Mouse (Mus musculus) heart, embryonic 11.5 days (tissue): Measurements from ENCODE around the gene Bub1b. TPM values are rescaled to one million over a fixed set of nuclear protein-coding genes. Genes with fewer than 3 reads are reported as not detected.
"Not testable (repeated sequence)": the region's sequence is repeated elsewhere in the genome, so short reads cannot be mapped to it uniquely, and the experiment has no call there.

Experiments used
- ATAC-seq: fragments of 200-750 bp; cut with Nextera tagmentation; replicated peaks from 2 replicates; pipeline ENCODE4 v1.8.0; 2017; ENCODE audit warnings: moderate library complexity; ENCODE audit not compliant: insufficient number of reproducible peaks, low FRiP score, low TSS enrichment
- H3K27ac ChIP-seq: fragments of 300-500 bp; sonication (generic); 2 replicates; pipeline ENCODE4 v1.5.1; 2014; ENCODE audit warnings: mild to moderate bottlenecking, low read depth, low read length
- H3K27me3 ChIP-seq: fragments of 300-500 bp; sonication (generic); 2 replicates; pipeline ENCODE4 v1.6.1; 2014; ENCODE audit warnings: mild to moderate bottlenecking, low read length, mixed read lengths; ENCODE audit not compliant: control insufficient read depth, insufficient read depth
- H3K36me3 ChIP-seq: fragments of 300-500 bp; sonication (generic); 2 replicates; pipeline ENCODE4 v1.6.1; 2014; ENCODE audit warnings: mild to moderate bottlenecking, low read length, moderate library complexity, mixed read lengths; ENCODE audit not compliant: control insufficient read depth, insufficient read depth
- H3K4me1 ChIP-seq: fragments of 300-500 bp; sonication (generic); 2 replicates; pipeline ENCODE4 v1.6.1; 2014; ENCODE audit warnings: low read length; ENCODE audit not compliant: control insufficient read depth, insufficient read depth
- H3K4me2 ChIP-seq: fragments of 300-500 bp; sonication (generic); 2 replicates; pipeline ENCODE4 v1.6.1; 2014; ENCODE audit warnings: mild to moderate bottlenecking, moderate library complexity
- H3K4me3 ChIP-seq: fragments of 300-500 bp; sonication (generic); 2 replicates; pipeline ENCODE4 v1.5.1; 2014; ENCODE audit warnings: low read depth, low read length
- H3K9ac ChIP-seq: fragments of 300-500 bp; sonication (generic); 2 replicates; pipeline ENCODE4 v1.6.1; 2014; ENCODE audit warnings: mild to moderate bottlenecking, low read depth, low read length, moderate library complexity
- H3K9me3 ChIP-seq: fragments of 300-500 bp; sonication (generic); replicated peaks from 2 replicates; pipeline ENCODE4 v1.6.1; 2016; ENCODE audit warnings: low read length; ENCODE audit not compliant: control insufficient read depth
- WGBS: fragments of 180-500 bp; shearing (Covaris S2); extraction: QIAGEN DNeasy Blood & Tissue Kit; methylation state at CpG from one replicate; pipeline ENCODE4 v1.1.7; 2014; ENCODE audit not compliant: insufficient replicate concordance; 5-methylcytosine and 5-hydroxymethylcytosine counted together
- polyA plus RNA-seq: library from polyadenylated mRNA; unstranded; fragments of >200 nt; fragmentation: Nextera tagmentation; extraction: Ambion mirVana; gene quantifications from 2 replicates; pipeline ENCODE4 v1.2.1, GENCODE M21; 2014

The Bub1b gene
- polyA plus RNA-seq, 1 experiment from 2014 or later = 67.3 TPM

DNA sequence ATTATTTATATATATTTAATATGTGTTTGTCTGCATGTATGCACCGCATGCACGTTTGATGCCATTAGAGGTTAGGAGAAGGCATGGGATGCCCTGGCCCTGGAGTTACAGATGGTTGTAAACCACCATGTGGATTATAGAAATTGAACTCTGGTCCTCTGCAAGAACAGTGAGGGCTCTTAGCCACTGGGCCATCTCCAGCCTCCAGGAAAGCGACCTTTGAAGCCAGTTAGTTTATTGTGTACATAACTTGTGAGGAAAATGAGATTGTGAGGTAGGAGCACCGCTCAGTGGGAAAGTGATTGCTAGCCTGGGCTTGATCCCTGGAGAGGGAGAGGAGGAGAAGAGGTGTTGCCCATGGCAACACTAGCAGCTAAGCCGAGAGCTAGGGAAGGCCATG, 39.2 kb downstream of the Bub1b start:
- Histone ChIP-seq H3K9me3 (no peaks in the 10 kb centered on the region), H3K27me3 (no peaks in the 10 kb centered on the region), H3K27ac (no peak overlapping the region), H3K4me3 (no peak overlapping the region), H3K36me3 (peaks cover 44% of the 10 kb centered on the region), H3K9ac (no peak overlapping the region), H3K4me1 (no peaks in the 10 kb centered on the region), H3K4me2 (no peak overlapping the region)
- ATAC-seq = no peak
- WGBS = 83% methylated on average over 5 of the region's 5 CpGs

DNA sequence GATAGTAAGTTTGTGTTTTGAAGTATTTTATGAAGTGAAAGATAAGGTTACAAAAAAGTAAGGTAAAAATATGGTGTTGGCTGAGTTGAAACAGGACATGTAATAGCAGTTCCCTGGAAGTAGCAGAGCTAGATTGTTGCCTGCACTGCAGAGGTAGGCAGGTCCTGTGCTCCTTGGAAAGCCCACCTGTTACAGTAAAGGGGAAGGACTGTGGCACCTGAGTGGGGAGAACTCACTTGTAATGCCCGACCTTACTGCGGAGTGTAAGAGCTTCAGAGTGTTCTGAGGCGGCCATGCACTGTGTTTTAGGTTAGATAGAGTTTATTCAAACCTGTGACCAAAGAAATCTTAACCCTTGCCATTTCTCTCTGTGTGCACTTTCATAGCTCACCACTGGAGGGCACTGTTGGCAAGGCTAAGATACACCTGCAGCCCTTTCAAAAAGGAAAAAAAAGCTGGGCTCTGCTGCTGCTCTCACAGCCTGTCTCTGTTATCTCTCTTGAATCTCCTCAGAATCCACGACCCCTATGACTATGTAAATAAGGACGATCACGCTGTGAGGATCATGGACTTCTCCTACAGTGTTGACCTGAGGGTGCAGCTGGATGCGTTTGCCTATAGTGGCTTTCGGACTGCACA, 40.0 kb downstream of the Bub1b start:
- ATAC-seq = no peak
- H3K9me3 ChIP-seq = no peaks in the 10 kb centered on the region
- H3K36me3 ChIP-seq = peaks cover 40% of the 10 kb centered on the region
- H3K4me2 ChIP-seq = no peak overlapping the region
- H3K9ac ChIP-seq = no peak overlapping the region
- H3K4me3 ChIP-seq = no peak overlapping the region
- H3K4me1 ChIP-seq = no peaks in the 10 kb centered on the region
- 43% methylated on average over 8 of the region's 8 CpGs for WGBS
- no peaks in the 10 kb centered on the region for H3K27me3 ChIP-seq
- H3K27ac ChIP-seq = no peak overlapping the region

DNA sequence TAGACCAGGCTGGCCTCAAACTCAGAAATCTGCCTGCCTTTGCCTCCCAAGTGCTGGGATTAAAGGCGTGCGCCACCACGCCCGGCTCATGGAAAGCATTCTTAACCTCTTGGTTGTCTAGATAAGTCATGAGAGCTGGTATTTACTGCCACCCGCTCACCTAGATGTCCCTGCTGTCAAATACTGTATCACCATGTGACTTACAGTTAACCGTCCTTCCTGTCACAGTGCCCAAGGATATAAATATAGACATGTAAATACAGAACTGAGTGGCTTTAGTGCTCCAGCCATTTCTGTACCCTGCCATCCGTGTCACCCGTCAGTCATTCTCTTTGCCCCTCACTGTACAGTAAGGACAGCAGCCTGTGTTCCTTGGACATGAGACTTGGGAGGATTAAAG, 40.7 kb downstream of the Bub1b start:
- WGBS = 90% methylated on average over 8 of the region's 8 CpGs
- H3K27ac ChIP-seq = no peak overlapping the region
- H3K4me3 ChIP-seq = no peak overlapping the region
- no peaks in the 10 kb centered on the region for H3K4me1 ChIP-seq
- no peak overlapping the region for H3K4me2 ChIP-seq
- no peak overlapping the region for H3K9ac ChIP-seq
- H3K36me3 ChIP-seq = peaks cover 35% of the 10 kb centered on the region
- ATAC-seq = no peak
- no peaks in the 10 kb centered on the region for H3K27me3 ChIP-seq
- no peaks in the 10 kb centered on the region for H3K9me3 ChIP-seq

DNA sequence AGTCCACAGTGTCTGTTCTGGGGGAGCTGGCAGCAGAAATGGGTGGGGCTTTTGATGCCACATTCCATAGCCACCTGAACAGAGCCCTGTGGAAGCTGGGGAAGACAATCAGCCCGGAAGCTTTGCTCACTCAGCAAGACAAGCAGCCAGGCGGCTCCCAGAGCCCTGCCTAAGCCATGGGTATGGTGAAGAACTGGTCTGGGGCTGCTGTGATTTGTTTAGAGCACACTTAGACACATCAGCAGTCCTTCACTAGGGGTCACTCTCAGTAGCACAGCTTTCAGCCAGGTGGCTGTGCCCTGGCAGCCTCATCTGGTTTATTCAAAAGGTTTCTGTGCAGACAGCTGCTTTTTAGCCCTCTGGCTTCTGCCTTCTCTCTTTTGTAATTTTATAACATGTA, 43.1 kb downstream of the Bub1b start:
- no peaks in the 10 kb centered on the region for H3K9me3 ChIP-seq
- ATAC-seq = no peak
- H3K4me3 ChIP-seq = no peak overlapping the region
- no peaks in the 10 kb centered on the region for H3K4me1 ChIP-seq
- H3K9ac ChIP-seq = no peak overlapping the region
- H3K27ac ChIP-seq = no peak overlapping the region
- peaks cover 32% of the 10 kb centered on the region for H3K36me3 ChIP-seq
- H3K27me3 ChIP-seq = no peaks in the 10 kb centered on the region
- H3K4me2 ChIP-seq = no peak overlapping the region
- WGBS = 48% methylated on average over 2 of the region's 2 CpGs

DNA sequence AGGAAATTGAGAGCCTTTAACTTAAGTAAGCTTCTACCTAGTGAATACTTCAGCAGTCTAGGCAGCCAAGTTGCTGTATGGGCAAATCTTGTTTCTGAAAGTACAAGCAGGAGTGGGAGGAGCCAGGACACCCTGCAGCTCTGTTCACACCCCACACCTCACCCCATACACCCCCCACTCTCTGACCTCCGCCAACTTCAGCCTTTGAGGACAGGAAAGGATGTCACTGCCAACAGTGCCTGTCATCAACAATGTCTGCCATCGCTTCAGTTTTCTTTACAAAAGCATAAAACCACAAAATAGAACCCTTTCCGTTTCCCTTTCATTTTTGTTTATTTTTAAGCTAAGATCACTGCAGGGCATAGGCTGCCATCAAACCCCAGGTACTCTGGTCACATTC, 44.4 kb downstream of the Bub1b start:
- H3K27ac ChIP-seq = no peak overlapping the region
- H3K4me1 ChIP-seq = no peaks in the 10 kb centered on the region
- H3K4me3 ChIP-seq = no peak overlapping the region
- H3K9me3 ChIP-seq = no peaks in the 10 kb centered on the region
- peaks cover 29% of the 10 kb centered on the region for H3K36me3 ChIP-seq
- ATAC-seq = no peak
- no peak overlapping the region for H3K9ac ChIP-seq
- no peak overlapping the region for H3K4me2 ChIP-seq
- WGBS = 83% methylated on average over 3 of the region's 3 CpGs
- no peaks in the 10 kb centered on the region for H3K27me3 ChIP-seq

DNA sequence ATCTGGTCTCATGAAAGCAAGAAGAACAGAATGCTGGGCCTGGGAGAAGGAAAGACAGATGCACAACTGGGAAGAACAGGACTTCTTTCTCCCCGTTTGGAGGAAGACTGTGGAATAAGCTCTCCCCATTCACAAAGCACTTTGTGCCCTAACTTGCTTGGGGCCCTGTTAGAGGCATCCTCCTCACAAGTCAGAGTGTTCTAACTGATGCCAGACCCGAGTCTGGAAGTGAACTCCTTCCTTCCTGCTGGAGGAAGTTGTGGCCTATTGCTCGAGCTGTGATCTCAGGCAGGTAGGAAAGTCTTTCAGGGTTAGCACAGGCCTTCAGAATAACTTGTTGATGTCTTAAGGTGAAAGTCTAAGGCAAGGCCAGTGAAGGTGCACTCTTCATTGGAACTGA, 44.9 kb downstream of the Bub1b start:
- H3K9me3 ChIP-seq = no peaks in the 10 kb centered on the region
- H3K27me3 ChIP-seq = no peaks in the 10 kb centered on the region
- H3K36me3 ChIP-seq = peaks cover 29% of the 10 kb centered on the region
- ATAC-seq = no peak
- 64% methylated on average over 3 of the region's 3 CpGs for WGBS
- no peak overlapping the region for H3K9ac ChIP-seq
- H3K27ac ChIP-seq = no peak overlapping the region
- no peak overlapping the region for H3K4me2 ChIP-seq
- no peaks in the 10 kb centered on the region for H3K4me1 ChIP-seq
- no peak overlapping the region for H3K4me3 ChIP-seq

DNA sequence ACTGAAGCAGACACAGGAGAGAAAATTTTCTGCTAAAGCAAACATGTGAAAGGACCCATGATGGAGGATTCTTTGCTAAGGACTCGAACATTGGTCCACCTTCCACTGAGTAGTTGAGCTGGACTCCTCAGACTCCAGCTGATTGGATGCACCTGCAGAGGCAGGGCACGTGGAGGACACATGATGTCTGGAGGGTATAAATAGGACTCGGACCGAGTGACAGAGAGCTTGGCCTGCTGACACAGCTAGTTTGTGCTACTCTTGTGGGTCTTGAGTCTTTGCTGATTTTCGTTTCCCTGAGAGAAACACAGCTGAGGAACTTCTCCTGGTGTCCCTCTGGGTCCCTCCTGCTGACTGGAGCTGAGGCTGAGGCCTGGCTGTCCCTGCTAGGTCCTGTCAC, 48.7 kb downstream of the Bub1b start:
- Histone ChIP-seq H3K27me3 (no peaks in the 10 kb centered on the region), H3K4me2 (no peak overlapping the region), H3K36me3 (peaks cover 14% of the 10 kb centered on the region; the same call in 1 of the 2 replicates), H3K27ac (no peak overlapping the region), H3K9ac (no peak overlapping the region), H3K4me3 (no peak overlapping the region), H3K9me3 (no peaks in the 10 kb centered on the region), H3K4me1 (no peaks in the 10 kb centered on the region)
- no peak for ATAC-seq
- WGBS = 65% methylated on average over 5 of the region's 5 CpGs

DNA sequence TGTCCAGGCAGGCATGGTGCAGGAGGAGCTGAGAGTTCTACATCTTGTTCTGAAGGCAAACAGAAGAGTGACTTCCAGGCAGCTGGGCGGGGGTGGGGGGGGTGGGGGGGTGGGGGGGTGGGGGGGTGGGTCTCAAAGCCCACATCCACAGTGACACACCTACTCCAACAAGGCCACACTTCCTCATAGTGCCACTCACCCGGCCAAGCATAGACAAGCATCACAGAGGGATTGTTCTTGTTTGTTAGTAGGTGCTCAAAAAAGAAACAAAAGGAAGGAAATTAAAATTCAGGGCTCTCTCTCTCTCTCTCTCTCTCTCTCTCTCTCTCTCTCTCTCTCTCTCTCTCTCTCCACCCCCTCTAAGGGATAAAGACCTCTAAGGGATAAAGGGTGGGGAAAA, 52.7 kb downstream of the Bub1b start:
- not testable (repeated sequence) for H3K9ac ChIP-seq, ATAC-seq, H3K4me3 ChIP-seq, H3K9me3 ChIP-seq, H3K4me2 ChIP-seq, H3K27me3 ChIP-seq, H3K4me1 ChIP-seq, H3K36me3 ChIP-seq, H3K27ac ChIP-seq
- 64% methylated on average over 2 of the region's 2 CpGs for WGBS

DNA sequence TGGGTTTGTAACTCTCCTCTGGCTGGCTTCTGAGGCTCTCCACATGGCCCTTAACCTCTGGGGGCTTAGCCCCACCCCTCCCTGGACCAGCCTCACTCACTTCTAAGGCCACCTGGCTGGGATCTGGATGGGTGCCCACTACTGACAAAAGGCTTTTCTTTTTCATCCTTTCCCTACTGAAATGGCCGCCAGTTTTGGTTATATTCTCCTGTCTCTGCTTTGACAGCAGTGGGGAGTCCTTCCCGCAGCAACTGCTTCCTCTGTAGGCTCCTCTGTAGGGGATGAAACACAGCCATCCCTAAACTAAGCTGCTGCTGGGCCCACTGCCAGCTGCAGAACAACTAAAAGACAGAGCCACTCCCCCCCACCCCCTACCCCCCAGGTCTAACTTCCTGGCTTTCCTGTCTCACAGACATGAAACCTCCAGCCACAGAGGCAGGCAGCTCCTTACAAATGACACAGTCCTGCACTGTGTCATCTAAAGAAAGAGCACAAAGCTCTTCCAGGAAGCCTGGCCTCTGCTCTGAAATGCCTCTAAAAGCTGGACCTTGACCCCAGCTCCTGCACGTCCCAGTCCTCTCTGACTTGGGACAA, 58.8 kb downstream of the Bub1b start:
- no peaks in the 10 kb centered on the region for H3K36me3 ChIP-seq
- no peak for ATAC-seq

More for the DNA sequence above, 58.8 kb downstream of the Bub1b start:
- H3K9me3 ChIP-seq = no peaks in the 10 kb centered on the region
- H3K9ac ChIP-seq = no peak overlapping the region; the same call in 1 of the 2 replicates
- H3K4me2 ChIP-seq = no peak overlapping the region
- no peak overlapping the region for H3K4me3 ChIP-seq
- WGBS = 35% methylated on average over 3 of the region's 3 CpGs
- H3K4me1 ChIP-seq = peaks cover 20% of the 10 kb centered on the region
- H3K27me3 ChIP-seq = no peaks in the 10 kb centered on the region
- peak overlapping the region; percentile 12 for H3K27ac ChIP-seq
